7 mouse cellular contexts compared by ENCODE assay signal in genomic region chr11:101189495-101190180, GRCm38 (mm10). TPM values are rescaled to one million over a fixed set of nuclear protein-coding genes. Genes with fewer than 3 reads are reported as not detected.
DNase-seq lines count a peak whose midpoint lies in the region.

No protein-coding gene starts in this region.

- no peaks in the 10 kb centered on the region for H3K27me3 ChIP-seq in forebrain, embryonic 10.5 days (ENCODE audit: poor library complexity, severe bottlenecking)

- peak overlapping the region; percentile 80 for H3K27ac ChIP-seq in forebrain, embryonic 10.5 days

- intact Hi-C loops in heart, postnatal 10 days (cut with DNase I): no loop called here

- no peak overlapping the region for H3K4me3 ChIP-seq in forebrain, embryonic 10.5 days

- 0 out of 2 replicates have a peak, but pooled peaks cover 6% of the 10 kb centered on the region for H3K36me3 ChIP-seq in forebrain, embryonic 10.5 days (replicated peaks)

- peaks cover 36% of the 10 kb centered on the region for H3K4me1 ChIP-seq in forebrain, embryonic 10.5 days

- 16% methylated on average over 6 of the region's 6 CpGs for WGBS in forebrain, embryonic 10.5 days

- no peaks in the 10 kb centered on the region for H3K9me3 ChIP-seq in forebrain, embryonic 10.5 days

- DNase-seq in adipocyte (ENCODE audit: low spot score): peak; percentile 76
- DNase-seq in cerebellum, adult 11 months: peak; percentile 89
- DNase-seq in forebrain, embryonic 10.5 days (ENCODE audit: extremely low spot score, low spot score): no peak
- peak; percentile 81 for DNase-seq in heart, postnatal 10 days
- DNase-seq in layer of hippocampus, adult 9-11 months: peak; percentile 87
- DNase-seq in lung, postnatal 36 days: peak; percentile 68
- DNase-seq in spleen, postnatal 36 days (ENCODE audit: low spot score in 2 of 2): peak; percentile 40 to 63

RNA-seq across cellular contexts. Expression of gene Ccr10, which starts 14.4 kb away (rescaled TPM):
- not detected in 2 replicates for polyA plus RNA-seq in forebrain, embryonic 10.5 days (2016; fragmentation: Nextera tagmentation; extraction: Ambion mirVana)
- under 1 TPM; 0.14 to 0.20 TPM for total RNA-seq in heart, postnatal 10 days (2021)

RNA-seq across cellular contexts. Expression of gene Plekhh3, which starts 18.5 kb away (rescaled TPM):
- polyA plus RNA-seq in forebrain, embryonic 10.5 days (2016; fragmentation: Nextera tagmentation; extraction: Ambion mirVana): 3.5 and 4.8 TPM in 2 replicates
- total RNA-seq in heart, postnatal 10 days (2021): 10 to 100 TPM; 23.6 to 28.3 TPM

RNA-seq across cellular contexts. Expression of gene Cntnap1, which starts 19.3 kb away (rescaled TPM):
- 0.12 and 0.16 TPM in 2 replicates for polyA plus RNA-seq in forebrain, embryonic 10.5 days (2016; fragmentation: Nextera tagmentation; extraction: Ambion mirVana)
- total RNA-seq in heart, postnatal 10 days (2021): 1 to 10 TPM; 1.8 to 2.1 TPM

RNA-seq across cellular contexts. Expression of gene Tubg2, which starts 33.9 kb away (rescaled TPM):
- polyA plus RNA-seq in forebrain, embryonic 10.5 days (2016; fragmentation: Nextera tagmentation; extraction: Ambion mirVana): 2.3 and 2.7 TPM in 2 replicates
- total RNA-seq in heart, postnatal 10 days (2021): 1 to 10 TPM; 3.4 to 3.5 TPM

RNA-seq across cellular contexts. Expression of gene Ezh1, which starts 36.6 kb away (rescaled TPM):
- polyA plus RNA-seq in forebrain, embryonic 10.5 days (2016; fragmentation: Nextera tagmentation; extraction: Ambion mirVana): 9.9 and 10.2 TPM in 2 replicates
- total RNA-seq in heart, postnatal 10 days (2021): 10 to 100 TPM; 20.5 to 22.5 TPM
